Mouse (Mus musculus) MEL (cell line): ENCODE results near the gene Flad1.

ENCODE experiments used
- CTCF ChIP-seq, 3 experiments: IDR thresholded peaks in 2 of 3; conservative IDR thresholded peaks in 1 of 3; 2 replicates each; pipeline ENCODE4 v1.5.1; 2011 to 2012; ENCODE audit warnings: low read length in 3 of 3, low read depth in 2 of 3, mild to moderate bottlenecking in 2 of 3, improper control_type of control experiment in 1 of 3, inconsistent platforms in 1 of 3, mixed read lengths in 1 of 3, moderate library complexity in 1 of 3; ENCODE audit not compliant: control insufficient read depth in 1 of 3, insufficient read depth in 1 of 3, poor library complexity in 1 of 3, severe bottlenecking in 1 of 3
- EP300 ChIP-seq, 2 experiments: IDR thresholded peaks; 2 replicates each; pipeline ENCODE4 v1.6.1; 2011; ENCODE audit warnings: improper control_type of control experiment in 2 of 2, low read length in 2 of 2, low read depth in 1 of 2, mild to moderate bottlenecking in 1 of 2
- GATA1 ChIP-seq: IDR thresholded peaks from 2 replicates; pipeline ENCODE4 v1.6.1; 2011; ENCODE audit warnings: low read depth, low read length, improper control_type of control experiment
- MAFK ChIP-seq: IDR thresholded peaks from 2 replicates; pipeline ENCODE4 v1.6.1; 2011; ENCODE audit warnings: low read depth, mild to moderate bottlenecking, low read length, improper control_type of control experiment, borderline replicate concordance
- MAX ChIP-seq: IDR thresholded peaks from 2 replicates; pipeline ENCODE4 v1.6.1; 2011; ENCODE audit warnings: low read length, improper control_type of control experiment
- MAZ ChIP-seq: IDR thresholded peaks from 2 replicates; pipeline ENCODE4 v1.6.1; 2012; ENCODE audit warnings: low read depth, mild to moderate bottlenecking, inconsistent platforms, low read length, improper control_type of control experiment
- POLR2A ChIP-seq, 2 experiments: IDR thresholded peaks; 2 replicates each; pipeline ENCODE4 v1.6.1; 2011 to 2012; ENCODE audit warnings: low read length in 2 of 2, mild to moderate bottlenecking in 2 of 2, control low read depth in 1 of 2, improper control_type of control experiment in 1 of 2, low read depth in 1 of 2, moderate library complexity in 1 of 2; ENCODE audit not compliant: control insufficient read depth in 1 of 2, insufficient read depth in 1 of 2, poor library complexity in 1 of 2
- TBP ChIP-seq: IDR thresholded peaks from 2 replicates; pipeline ENCODE4 v1.8.0; 2011; ENCODE audit warnings: low read depth, low read length, improper control_type of control experiment

DNA sequence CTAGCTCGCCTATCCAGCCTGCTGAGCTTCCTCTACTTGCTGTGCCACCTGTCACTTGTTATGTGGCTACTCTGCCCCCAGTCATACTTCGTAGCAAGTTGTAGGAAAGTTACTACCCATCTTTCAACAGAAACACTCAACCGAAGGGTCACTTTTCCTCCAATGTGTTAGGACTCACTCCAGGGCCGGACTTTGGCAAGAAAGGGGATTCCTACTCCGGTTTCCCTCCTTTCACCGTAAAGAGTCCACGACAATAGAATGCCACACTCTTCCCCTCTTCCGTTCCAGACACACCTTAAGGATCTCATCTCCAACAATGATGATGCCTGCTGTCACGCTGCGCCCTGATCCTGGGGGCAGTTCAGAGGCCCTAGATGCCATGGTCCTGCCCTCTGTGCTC lies 806 bp downstream of the Flad1 start:
- no peak for TF ChIP-seq POLR2A (IDR thresholded peaks at IDR 0.05; ENCODE audit: control insufficient read depth in 1 of 2, insufficient read depth in 1 of 2, low read depth in 1 of 2, low read length in 2 of 2, poor library complexity in 1 of 2)
- no peak for TF ChIP-seq CTCF (IDR thresholded peaks at IDR 0.05 in 2 of 3, conservative IDR thresholded peaks at IDR 0.05 in 1 of 3; ENCODE audit: control insufficient read depth in 1 of 3, insufficient read depth in 1 of 3, low read depth in 2 of 3, low read length in 3 of 3, poor library complexity in 1 of 3, severe bottlenecking in 1 of 3)
- TF ChIP-seq EP300 (IDR thresholded peaks at IDR 0.05; ENCODE audit: low read depth in 1 of 2, low read length in 2 of 2), result no peak
- TF ChIP-seq MAZ, result no peak
- no peak for TF ChIP-seq MAFK
- no peak for TF ChIP-seq MAX
- no peak for TF ChIP-seq TBP
- no peak for TF ChIP-seq GATA1
